Mouse (Mus musculus) forelimb bud, embryonic 11.5 days (tissue): ENCODE measurements around the gene Mdfic.

Experiments
- DNase-seq: peaks from one replicate; pipeline ENCODE4 v3.0.0-alpha.2; 2012; ENCODE audit warnings: low read depth, low spot score

Gene Mdfic

DNA sequence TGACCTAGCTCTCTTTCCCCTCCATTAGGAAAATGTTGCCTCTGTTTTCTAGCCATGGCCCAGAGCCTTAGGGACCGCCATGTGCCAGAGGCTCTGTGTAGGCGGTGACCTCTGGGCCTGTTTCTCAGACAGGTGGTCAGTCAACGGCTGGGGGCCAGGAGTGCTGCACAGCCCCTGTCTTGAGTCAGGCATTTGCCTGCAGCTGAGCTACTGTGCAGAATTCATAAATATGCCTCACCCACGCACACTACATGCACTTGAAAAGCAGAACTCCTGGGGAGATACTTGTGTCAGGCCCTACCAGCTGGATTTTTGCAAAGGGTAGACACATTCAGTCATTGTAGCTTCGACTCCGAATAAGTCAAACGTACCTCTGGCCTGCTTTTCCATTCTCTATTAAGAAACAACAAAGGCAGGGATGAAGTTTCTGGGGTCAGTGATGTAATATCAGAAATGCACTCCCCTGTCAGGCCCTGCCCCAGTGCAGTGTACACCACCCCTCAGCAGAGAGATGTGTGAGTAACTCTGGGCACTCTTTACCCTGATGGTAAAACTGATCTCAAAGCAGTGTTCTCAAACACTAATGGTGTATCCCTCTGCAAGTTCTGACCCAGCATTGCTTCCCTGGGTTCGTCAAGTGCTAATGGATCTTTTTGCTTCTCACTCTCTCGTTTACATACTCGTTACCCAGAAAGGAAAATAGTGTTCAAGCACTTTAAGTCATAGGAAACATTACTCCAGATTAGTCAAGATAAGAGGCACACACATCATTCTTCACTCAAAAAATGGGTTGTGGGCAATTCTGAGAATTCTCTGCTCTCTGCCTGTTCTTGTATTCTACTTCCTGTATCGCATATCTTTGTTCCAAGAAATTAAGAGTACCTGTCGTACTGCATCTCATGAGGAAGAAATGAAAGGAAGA lies 72.5 kb downstream of the Mdfic start:
- no peak for DNase-seq

DNA sequence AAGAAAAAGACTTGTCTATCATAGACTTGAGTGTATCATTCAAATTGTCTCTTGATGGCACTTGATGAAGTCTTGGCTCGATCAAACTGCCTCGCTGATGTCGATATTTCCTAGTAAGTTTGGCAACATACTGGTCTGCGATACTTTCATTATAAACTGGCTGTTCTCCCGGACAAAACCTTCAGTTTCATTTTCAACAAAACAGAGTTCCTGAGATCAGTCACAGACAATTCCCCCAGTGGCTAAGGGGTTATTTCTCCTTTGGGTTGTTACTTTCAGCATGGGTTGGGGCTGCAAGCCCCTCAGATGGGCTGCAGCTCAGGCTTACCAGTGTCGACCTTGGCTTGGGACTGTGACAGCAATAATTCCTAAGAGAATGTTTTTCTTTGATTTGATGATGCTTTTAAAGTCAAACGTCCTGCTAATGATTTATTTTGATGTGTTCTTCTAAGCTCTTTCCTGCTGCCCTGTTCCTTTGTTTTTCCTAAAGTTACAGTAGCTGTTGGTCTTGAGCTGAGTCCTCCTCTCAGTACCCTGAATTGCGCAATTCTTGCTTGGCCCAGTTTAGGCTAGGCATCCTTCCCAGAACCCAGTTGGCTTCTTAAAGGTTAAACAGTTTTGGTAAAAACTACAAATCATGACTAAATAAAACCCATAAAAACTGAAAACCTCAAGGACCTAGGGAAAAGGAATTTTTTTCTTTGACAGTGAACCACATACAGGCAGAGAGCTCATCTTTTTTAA lies 73.3 kb downstream of the Mdfic start:
- no peak for DNase-seq

DNA sequence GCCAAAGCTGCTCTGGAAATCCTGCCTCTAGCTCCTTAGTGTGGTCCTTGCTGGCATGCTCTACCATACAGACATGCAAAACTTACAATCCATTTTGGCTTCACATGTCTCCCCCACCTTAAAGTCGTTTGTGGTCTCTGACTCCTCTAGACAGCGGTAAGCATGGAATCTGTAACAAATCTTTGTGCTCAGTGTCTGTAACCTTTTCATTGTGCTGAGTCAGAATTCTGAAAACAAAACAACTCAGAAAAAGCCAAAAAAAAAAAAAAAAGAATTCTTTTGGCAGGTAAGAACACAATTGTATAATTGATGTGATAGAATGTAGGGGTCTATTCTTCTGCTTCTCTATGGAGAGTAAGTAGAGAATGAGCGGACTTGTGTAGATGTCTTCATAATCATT lies 74.3 kb downstream of the Mdfic start:
- no peak for DNase-seq

DNA sequence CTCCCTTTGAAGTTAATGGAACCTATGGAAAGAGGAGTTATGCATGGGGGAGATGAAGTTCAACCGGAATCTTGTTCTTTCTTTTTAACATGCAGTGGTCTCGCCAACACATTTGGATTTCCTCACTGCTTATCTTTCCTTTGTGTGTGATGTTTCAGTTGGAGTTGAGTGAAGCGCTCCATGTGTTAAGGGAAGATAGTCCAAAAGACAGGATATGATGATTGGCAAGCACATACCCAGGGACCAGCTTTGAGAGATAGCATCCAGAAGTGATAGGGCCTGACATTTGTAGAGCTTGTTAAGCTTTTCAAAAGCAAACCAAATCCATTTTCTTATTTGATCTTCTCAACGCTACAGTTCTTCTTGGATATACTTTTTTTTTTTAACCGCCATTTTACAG lies 86.9 kb downstream of the Mdfic start:
- DNase-seq, result no peak

DNA sequence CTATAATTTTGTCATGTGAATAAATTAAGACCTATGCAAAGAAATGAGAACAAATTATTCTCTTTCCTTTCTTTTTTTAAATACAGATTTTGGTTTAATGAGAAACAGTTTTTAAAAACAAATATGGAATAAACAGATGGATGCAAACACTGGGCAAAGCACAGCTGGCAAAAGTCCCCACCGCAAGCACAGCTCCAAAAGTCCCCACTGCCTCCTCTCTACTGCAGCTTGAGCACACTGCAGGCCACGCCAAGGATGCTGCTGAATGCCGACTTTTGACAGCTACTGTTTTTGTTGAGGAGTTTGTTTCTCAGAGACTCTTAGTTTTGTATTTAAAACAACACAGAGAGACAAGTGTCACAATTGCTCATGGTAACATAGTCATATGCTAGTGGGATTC lies 104.8 kb downstream of the Mdfic start:
- no peak for DNase-seq

DNA sequence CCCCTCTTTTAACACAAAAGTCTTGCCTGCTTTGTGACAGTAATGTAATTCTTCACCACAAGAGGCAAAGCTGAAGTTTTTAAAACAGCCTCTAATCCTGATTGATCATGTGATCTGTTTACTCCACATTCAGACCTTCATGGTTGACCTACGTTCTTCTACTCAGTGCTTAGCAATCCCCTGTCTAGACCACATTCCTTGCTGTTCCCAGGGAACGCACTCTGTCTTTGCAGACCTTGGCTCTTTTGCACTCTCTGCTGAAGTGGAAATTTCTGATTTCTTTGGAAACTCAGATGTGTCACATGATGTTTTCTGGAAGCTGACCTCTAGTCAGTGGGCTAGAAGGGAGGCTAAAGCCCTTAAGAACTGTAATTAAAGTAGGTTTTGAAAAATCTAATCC lies 109.4 kb downstream of the Mdfic start:
- DNase-seq, result no peak

DNA sequence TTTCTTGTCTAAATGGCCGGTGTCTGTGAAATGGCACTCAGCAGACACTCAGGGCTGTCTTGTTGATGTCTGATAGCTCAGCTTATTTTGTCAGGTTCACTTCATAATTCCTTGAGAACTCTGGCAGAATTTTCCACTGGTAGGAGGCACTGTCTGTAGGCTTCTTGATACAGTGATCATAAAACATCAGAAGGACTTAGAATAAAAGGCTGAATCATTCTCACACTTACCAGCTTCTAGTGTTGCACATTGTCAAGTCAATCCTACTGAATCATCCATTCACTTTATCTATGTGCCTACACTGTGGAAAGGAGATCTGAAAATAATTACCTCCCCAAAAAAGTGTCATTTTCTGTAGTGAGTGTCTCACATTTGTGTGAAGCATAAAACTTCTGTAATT lies 110.2 kb downstream of the Mdfic start:
- DNase-seq, result no peak

DNA sequence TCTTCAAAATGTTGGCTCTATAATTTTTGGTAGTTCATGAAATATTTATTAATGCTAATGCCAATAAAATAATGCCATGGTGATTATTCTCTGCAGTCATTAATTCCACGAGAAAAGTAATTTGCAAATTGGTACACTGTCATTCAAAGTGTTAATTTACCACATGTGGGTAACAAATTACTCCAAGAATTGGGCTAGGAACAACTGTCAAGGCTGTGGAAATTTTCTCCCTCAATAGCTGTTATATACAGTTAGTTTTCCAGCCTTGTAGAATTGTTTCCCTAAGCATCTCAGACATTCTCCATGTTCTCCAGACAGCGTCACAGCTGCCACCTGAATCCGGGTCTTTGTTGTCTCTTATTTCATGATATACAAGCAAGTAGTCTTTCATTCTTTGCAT lies 117.2 kb downstream of the Mdfic start:
- no peak for DNase-seq

DNA sequence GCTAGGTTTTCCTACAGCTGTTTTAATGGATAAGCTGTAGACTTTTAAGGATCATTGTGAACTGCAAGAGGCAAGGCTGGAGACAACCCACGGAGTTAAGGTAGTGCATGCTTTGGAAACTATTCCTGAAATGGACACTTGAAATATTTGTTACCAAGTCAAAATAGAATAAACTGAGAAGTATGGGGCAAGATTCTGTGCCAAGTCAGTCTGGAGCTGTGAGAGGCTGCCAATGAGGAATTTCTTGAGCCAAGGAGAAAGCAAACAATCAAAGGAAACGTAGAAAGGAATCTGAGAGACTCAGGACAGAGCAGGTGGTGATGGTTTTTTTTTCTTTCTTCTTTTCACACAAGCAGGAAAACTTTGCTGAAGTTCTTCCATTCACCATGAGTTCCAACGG lies 119.4 kb downstream of the Mdfic start:
- no peak for DNase-seq

DNA sequence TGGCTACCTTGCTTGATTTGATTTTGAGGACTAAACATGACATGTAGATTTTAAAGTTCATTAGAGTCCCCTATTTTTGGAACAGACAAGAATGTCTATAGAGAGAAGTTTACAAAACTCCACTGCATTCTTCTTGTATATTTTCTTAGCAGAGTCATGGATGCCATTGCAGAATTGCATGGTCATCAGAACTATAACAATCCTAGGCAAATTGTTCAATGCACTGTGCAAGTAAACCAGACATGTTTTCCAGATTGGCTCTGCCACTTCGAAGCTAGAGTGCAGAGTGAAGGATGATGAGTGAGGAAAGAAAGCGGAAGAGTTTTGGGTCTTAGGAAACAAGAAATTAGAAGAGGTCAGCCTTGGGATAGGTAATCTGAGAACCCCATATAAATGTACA lies 120.0 kb downstream of the Mdfic start:
- DNase-seq, result no peak

DNA sequence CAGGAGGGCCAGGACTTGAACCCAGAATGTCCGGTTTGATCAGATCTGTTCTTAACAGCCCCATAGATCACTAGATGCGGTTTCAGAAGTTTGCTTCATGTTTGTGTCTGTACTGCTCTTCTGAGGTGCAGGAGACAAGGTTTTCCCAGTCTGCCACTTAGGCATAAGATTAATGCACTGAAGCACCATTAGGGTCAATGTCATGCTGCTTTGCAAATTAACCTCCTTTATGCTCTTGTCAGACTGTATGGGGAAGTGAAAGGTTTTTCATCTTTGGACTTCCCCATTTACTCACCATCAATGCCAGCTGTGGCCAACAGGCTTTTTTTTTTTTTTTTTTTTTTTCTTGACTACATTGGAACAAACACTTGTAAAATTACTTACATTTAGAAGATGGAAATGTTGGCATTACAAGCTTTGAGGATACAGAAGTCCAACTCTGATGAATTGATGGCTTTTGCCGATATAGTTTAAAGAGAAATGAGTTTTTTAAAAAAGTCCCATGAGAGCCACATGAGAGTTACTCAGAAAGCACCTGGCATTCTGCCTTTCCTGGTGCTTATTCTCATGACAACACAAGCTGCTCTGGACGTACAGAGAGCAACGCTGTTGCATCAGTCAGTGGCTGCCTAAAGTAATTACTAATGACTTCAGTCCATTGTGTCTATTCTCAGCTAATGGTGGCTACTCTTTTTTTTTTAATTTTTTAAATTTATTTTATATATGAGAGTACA lies 121.2 kb downstream of the Mdfic start:
- DNase-seq, result no peak

DNA sequence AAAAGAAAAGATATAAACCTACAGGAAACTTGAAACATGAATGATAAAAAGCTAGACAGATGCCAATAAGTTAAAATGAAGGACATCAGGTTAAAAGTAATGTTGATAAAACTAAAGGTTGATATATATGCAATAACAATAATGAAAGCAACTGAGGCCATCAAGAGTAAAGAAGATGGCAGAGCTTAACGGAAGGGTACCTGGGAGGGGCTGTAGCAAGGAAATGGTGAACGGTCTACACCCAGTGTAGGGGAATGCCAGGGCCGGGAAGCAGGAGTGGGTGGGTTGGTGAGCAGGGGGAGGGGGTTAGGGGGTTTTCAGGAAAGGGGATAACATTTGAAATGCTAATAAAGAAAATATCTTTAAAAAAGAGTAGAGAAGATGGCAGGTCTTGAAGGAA lies 122.8 kb downstream of the Mdfic start:
- DNase-seq, result no peak

DNA sequence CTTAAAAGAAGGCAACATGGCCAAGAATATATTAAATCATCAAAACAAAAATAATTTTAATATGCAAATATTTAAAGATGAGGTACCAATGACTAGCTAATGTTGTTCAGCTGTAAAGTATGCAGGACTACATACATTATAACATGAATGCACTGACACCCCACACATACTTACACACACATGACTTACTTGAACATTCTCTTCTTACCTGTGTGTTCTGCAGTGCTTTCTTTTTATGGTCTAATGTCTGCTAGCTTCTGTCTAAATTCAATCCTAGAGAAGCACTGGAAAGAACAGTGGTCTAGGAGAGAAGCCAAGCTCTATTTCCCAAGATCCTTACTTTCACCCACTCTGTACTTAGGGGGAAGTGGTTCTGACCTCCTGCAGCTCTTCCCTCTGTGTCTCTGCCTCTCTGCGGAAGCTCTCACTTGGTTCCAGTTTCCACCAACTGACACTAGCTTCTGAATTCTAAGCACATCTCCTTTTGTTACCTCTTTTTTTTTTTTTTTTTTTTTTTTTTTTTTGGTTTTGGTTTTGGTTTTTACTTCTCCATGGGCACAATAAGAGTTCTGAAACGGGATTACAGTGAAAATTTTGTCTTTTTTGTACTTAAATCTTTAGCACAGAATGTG lies 125.4 kb downstream of the Mdfic start:
- DNase-seq, result no peak
